Mouse (Mus musculus): ENCODE data around the gene Camk1d.
A peak's percentile ranks its signal among the peaks of the same experiment; 100 is the strongest.

- TF ChIP-seq ETS1 (conservative IDR thresholded peaks at IDR 0.05; ENCODE audit: low read depth, low read length), result 0 out of 2 replicates have a peak, but pooled peaks have one; percentile 8
- TF ChIP-seq CTCF (conservative IDR thresholded peaks at IDR 0.05 in 1 of 2, IDR thresholded peaks at IDR 0.05 in 1 of 2; ENCODE audit: low read depth in 2 of 2, low read length in 2 of 2), result no peak
- no peak for TF ChIP-seq POLR2A (IDR thresholded peaks at IDR 0.05; ENCODE audit: low read depth, low read length)
- 0 out of 2 replicates have a peak, but pooled peaks have one; percentile 44 for TF ChIP-seq SIN3A (IDR thresholded peaks at IDR 0.05; ENCODE audit: low read length)
- no peak for TF ChIP-seq ZC3H11A (IDR thresholded peaks at IDR 0.05; ENCODE audit: low read depth, low read length)
- no peak for TF ChIP-seq USF1 (IDR thresholded peaks at IDR 0.05; ENCODE audit: low read depth, low read length)
- TF ChIP-seq KAT2A (IDR thresholded peaks at IDR 0.05; ENCODE audit: insufficient replicate concordance, low read length), result no peak
- no peak for TF ChIP-seq SMC3 (IDR thresholded peaks at IDR 0.05; ENCODE audit: low read depth, low read length)
- TF ChIP-seq POLR2AphosphoS2 (IDR thresholded peaks at IDR 0.05; ENCODE audit: low read depth, low read length), result no peak
- TF ChIP-seq ZMIZ1 (IDR thresholded peaks at IDR 0.05; ENCODE audit: low read depth, low read length), result no peak
- no peak for TF ChIP-seq MAX (IDR thresholded peaks at IDR 0.05; ENCODE audit: low read length)
- peak; percentile 93 for TF ChIP-seq ZNF384 (IDR thresholded peaks at IDR 0.05; ENCODE audit: low read depth, low read length)
Measured at GRCm38 (mm10) chr2:5740913-5741312, 26.6 kb upstream of the Camk1d start.
